Mouse (Mus musculus) heart, postnatal 0 days (tissue): ENCODE data around the gene Fndc8. TPM values are rescaled to one million over a fixed set of nuclear protein-coding genes. Genes with fewer than 3 reads are reported as not detected.

Experiments used
- ATAC-seq: fragments of 200-750 bp; cut with Nextera tagmentation; 2 replicates; pipeline ENCODE4 v1.8.0; 2017; ENCODE audit warnings: low read depth, moderate number of reproducible peaks, moderate library complexity; ENCODE audit not compliant: insufficient read depth
- DNase-seq: peaks from one replicate; pipeline ENCODE4 v3.0.0-alpha.2; 2016; ENCODE audit warnings: low spot score
- H3K27ac ChIP-seq: fragments of 300-500 bp; sonication (generic); 2 replicates; pipeline ENCODE4 v1.5.1; 2014; ENCODE audit warnings: low read depth, mild to moderate bottlenecking
- H3K27me3 ChIP-seq: fragments of 300-500 bp; sonication (generic); 2 replicates; pipeline ENCODE4 v1.6.1; 2014; ENCODE audit warnings: low read length, mixed read lengths; ENCODE audit not compliant: control insufficient read depth, insufficient read depth
- H3K36me3 ChIP-seq: fragments of 300-500 bp; sonication (generic); replicated peaks from 2 replicates; pipeline ENCODE4 v1.6.1; 2014; ENCODE audit warnings: low read length, mixed read lengths; ENCODE audit not compliant: control insufficient read depth, insufficient read depth
- H3K4me1 ChIP-seq: fragments of 300-500 bp; sonication (generic); 2 replicates; pipeline ENCODE4 v1.6.1; 2014; ENCODE audit warnings: antibody characterized with exemption; ENCODE audit not compliant: control insufficient read depth, insufficient read depth
- H3K4me2 ChIP-seq: fragments of 300-500 bp; sonication (generic); 2 replicates; pipeline ENCODE4 v1.6.1; 2014; ENCODE audit warnings: low read depth, mild to moderate bottlenecking, low read length, moderate library complexity
- H3K4me3 ChIP-seq: fragments of 300-500 bp; sonication (generic); 2 replicates; pipeline ENCODE4 v1.5.1; 2014; ENCODE audit warnings: low read depth, low read length
- H3K9ac ChIP-seq: fragments of 300-500 bp; sonication (generic); replicated peaks from 2 replicates; pipeline ENCODE4 v1.6.1; 2014; ENCODE audit warnings: low read depth, low read length, mixed read lengths
- H3K9me3 ChIP-seq: fragments of 300-500 bp; sonication (generic); replicated peaks from 2 replicates; pipeline ENCODE4 v1.6.1; 2016; ENCODE audit warnings: low read length; ENCODE audit not compliant: control insufficient read depth
- CTCF ChIP-seq: IDR thresholded peaks from 2 replicates; pipeline ENCODE4 v1.5.1; 2016; ENCODE audit warnings: antibody characterized with exemption, control low read depth, low read depth
- EP300 ChIP-seq: IDR thresholded peaks from 2 replicates; pipeline ENCODE4 v1.6.1; 2016; ENCODE audit warnings: antibody characterized with exemption, low read depth
- WGBS: fragments of 180-500 bp; shearing (Covaris S2); extraction: QIAGEN DNeasy Blood & Tissue Kit; methylation state at CpG from one replicate; pipeline ENCODE4 v1.1.7; 2014; 5-methylcytosine and 5-hydroxymethylcytosine counted together
- polyA plus RNA-seq: library from polyadenylated mRNA; unstranded; fragments of >200 nt; fragmentation: Nextera tagmentation; extraction: Ambion mirVana; gene quantifications from 2 replicates; pipeline ENCODE4 v1.2.1, GENCODE M21; 2015
- total RNA-seq: library from RNA; depleted of rRNA; stranded (reverse); fragments of >200 nt; gene quantifications from 2 replicates; pipeline ENCODE4 v1.2.3, GENCODE M21; 2014; ENCODE audit warnings: low replicate concordance

Gene Fndc8
- total and polyA plus RNA-seq, 2 experiments from 2014 or later: 0.12 TPM; not detected in 1

DNA sequence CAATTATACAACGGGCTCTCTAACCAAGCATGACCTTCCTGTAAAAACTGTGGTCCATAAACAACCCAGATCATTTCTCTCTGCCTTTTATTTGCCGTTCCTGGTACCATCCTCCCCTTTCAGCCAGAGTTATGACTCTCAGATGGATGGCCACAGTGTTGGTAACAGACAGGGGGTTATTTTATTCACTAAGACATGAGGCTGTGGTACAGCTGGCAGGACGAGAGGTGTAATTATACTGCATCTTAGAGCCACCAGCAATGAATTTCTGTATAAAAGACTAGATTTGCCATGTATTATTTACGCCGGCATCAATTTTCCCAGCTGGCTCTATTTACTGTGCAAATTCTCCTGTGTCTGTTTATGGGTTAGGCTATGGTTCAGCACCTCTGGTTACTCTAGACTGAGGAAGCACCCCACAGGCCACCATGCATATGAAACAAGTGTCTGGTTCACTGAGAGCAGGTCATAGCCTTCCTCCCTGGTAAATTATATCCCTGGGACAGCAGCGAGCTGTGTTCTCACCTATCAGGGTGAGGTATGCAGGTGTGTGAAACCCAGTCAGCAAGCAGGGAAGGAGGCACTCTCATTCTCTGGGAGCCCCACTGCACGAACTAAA lies 14.1 kb upstream of the Fndc8 start:
- Histone ChIP-seq H3K4me1 (no peaks in the 10 kb centered on the region), H3K9ac (no peak overlapping the region), H3K27ac (no peak overlapping the region), H3K27me3 (no peaks in the 10 kb centered on the region), H3K4me2 (no peak overlapping the region), H3K4me3 (no peak overlapping the region), H3K36me3 (peaks cover 27% of the 10 kb centered on the region), H3K9me3 (no peaks in the 10 kb centered on the region)
- no peak for DNase-seq
- 81% methylated on average over 7 of the region's 7 CpGs for WGBS
- ATAC-seq: no peak
- TF ChIP-seq CTCF (no peak), EP300 (no peak)

DNA sequence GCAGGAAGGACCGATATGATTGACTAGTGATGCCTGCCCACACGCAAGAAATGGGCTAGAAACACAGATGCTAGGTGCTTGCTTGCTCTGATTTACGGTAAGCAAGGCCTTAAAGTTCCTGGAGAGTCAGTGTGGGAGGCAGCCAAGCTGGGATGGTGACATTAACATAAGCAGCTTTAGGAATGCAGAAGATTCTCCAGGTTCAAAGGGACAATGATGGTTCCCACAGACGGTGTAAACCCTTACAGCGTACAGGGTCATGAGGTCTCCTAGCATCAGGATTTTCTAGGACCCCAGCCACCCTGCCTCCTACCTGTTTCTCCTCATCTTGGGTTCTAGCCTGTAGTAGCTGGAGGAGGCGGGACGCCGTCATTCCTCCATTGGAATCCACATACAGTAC lies 8.7 kb upstream of the Fndc8 start:
- H3K27ac ChIP-seq: no peak overlapping the region
- no peak overlapping the region for H3K4me2 ChIP-seq
- no peak overlapping the region for H3K4me3 ChIP-seq
- no peaks in the 10 kb centered on the region for H3K27me3 ChIP-seq
- H3K9ac ChIP-seq: no peak overlapping the region
- WGBS: 71% methylated on average over 8 of the region's 8 CpGs
- H3K9me3 ChIP-seq: no peaks in the 10 kb centered on the region
- TF ChIP-seq EP300: no peak
- TF ChIP-seq CTCF: no peak
- H3K36me3 ChIP-seq: peaks cover 27% of the 10 kb centered on the region
- DNase-seq (no peak), ATAC-seq (no peak)
- H3K4me1 ChIP-seq: no peaks in the 10 kb centered on the region

DNA sequence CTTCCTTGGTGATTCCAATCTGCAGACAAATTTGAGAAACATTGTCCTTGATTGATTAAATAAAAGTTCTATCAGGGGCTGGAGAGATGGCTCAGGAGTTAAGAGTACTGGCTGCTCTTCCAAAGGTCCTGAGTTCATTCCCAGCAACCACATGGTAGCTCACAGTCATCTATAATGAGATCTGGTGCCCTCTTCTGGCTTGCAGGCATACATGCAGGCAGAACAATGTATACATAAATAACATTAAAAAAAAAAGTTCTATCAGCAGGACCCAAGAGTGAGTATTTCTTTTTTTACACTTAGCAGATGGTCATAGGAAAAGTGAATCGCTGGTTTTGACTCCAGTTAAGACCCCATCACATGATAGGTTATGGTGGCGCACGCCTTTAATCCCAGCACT lies 5.4 kb upstream of the Fndc8 start:
- H3K27ac ChIP-seq: no peak overlapping the region
- H3K9me3 ChIP-seq: no peaks in the 10 kb centered on the region
- H3K36me3 ChIP-seq: peaks cover 13% of the 10 kb centered on the region
- no peaks in the 10 kb centered on the region for H3K27me3 ChIP-seq
- DNase-seq (no peak), ATAC-seq (no peak)
- no peak for TF ChIP-seq EP300
- TF ChIP-seq CTCF: peak; percentile 45
- H3K9ac ChIP-seq: no peak overlapping the region
- WGBS: 77% methylated on average over 3 of the region's 3 CpGs
- peaks cover 11% of the 10 kb centered on the region; the same call in 1 of the 2 replicates for H3K4me1 ChIP-seq
- no peak overlapping the region for H3K4me2 ChIP-seq
- H3K4me3 ChIP-seq: no peak overlapping the region

DNA sequence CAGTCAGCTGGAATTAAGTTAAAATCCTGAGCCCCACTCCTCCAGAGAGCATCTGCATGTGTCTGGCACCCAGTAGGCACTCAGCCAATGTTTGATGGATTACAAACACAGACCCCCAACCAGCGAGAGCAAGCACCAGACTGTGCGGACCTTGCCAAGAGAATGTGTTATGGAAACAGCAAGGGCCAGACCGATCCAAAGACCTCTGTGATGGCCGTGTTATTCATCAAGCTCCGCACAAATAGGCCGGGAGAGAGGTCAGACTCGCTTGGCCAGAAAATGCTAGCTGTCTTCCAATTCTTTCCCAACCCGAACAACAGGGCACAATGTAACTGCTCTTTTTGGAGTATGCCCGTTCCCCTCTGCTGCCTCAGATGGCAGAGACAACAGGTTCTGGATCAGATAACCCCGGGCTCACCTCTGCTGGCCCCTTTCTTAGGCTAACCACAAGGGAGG lies 3.4 kb upstream of the Fndc8 start:
- Histone ChIP-seq H3K9me3 (no peaks in the 10 kb centered on the region), H3K36me3 (no peaks in the 10 kb centered on the region), H3K4me2 (peak overlapping the region; percentile 79; the same call in 1 of the 2 replicates), H3K4me1 (peaks cover 11% of the 10 kb centered on the region; the same call in 1 of the 2 replicates), H3K4me3 (no peak overlapping the region), H3K27me3 (no peaks in the 10 kb centered on the region), H3K9ac (no peak overlapping the region), H3K27ac (no peak overlapping the region)
- TF ChIP-seq CTCF: no peak
- TF ChIP-seq EP300: no peak
- 57% methylated on average over 10 of the region's 10 CpGs for WGBS
- DNase-seq (no peak), ATAC-seq (no peak)

DNA sequence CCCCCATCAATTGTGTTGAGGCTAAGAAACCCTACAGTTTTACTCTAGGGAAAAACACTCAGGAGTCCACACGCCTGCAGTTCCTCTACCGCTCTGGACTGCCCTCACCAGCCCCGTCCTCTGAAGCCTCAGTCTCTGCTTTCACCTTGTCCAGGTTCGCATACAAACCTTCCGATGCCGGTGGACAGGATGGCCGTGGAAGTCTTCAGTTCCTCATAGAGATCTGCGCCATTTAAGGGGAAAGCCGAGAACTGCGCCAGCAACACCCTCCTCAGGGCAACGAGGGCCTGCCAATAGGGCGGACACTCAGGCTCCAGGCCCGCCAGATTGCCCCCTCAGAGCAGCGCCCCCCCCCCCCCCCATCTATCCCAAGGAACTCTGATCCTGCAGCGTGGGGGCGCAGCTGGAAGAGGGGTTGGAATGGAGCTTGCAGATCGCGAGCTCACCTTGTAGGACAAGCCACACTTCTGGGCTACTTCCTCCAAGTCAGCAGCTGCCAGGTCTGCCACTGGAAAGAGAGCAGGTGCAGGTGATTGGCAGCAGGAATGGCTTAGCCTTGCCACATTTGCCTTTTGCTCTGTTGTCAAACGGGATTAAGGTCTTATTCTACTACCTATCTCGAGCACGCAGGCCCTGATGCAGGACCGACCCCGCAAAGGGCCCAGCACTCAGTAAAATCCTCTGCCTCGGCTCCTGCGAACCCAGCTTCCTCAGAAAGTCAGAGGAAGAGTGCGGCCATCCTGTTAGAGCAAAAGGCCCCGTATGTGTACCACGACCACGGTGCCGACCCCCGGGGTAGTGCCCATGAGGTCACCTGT lies 2.2 kb upstream of the Fndc8 start:
- Histone ChIP-seq H3K36me3 (no peaks in the 10 kb centered on the region), H3K4me2 (peak overlapping the region; percentile 79), H3K27ac (peak overlapping the region; percentile 17; the same call in 1 of the 2 replicates), H3K27me3 (no peaks in the 10 kb centered on the region), H3K9ac (peak overlapping the region; percentile 56), H3K4me1 (peaks cover 11% of the 10 kb centered on the region; the same call in 1 of the 2 replicates), H3K9me3 (no peaks in the 10 kb centered on the region), H3K4me3 (peak overlapping the region; percentile 61)
- TF ChIP-seq EP300 (no peak), CTCF (no peak)
- 2% methylated on average over 30 of the region's 31 CpGs for WGBS
- ATAC-seq (peak; percentile 42), DNase-seq (no peak)
